Comparison of ENCODE assay signal across 10 mouse cellular contexts in genomic region chrX:167719564-167719981, GRCm38 (mm10).
DNase-seq lines count a peak whose midpoint lies in the region; ATAC-seq and TF ChIP-seq lines count a peak whose summit lies in the region.
"Had no signal": no experiment of that assay in that cellular context is flagged by ENCODE, and none has a peak within 500 bp of the region (broad histone marks: within the 10 kb centered on the region; RNA-seq: fewer than 3 reads in every experiment).

No protein-coding gene starts in this region.

- 0 out of 2 replicates have a peak, but pooled peaks cover 4% of the 10 kb centered on the region for H3K4me1 ChIP-seq in hindbrain, embryonic 10.5 days (replicated peaks)
- no peaks in the 10 kb centered on the region for H3K4me1 ChIP-seq in hindbrain, embryonic 11.5 days (replicated peaks; ENCODE audit: control insufficient read depth, insufficient read depth, low read length)
- no peaks in the 10 kb centered on the region for H3K4me1 ChIP-seq in cerebellum, adult 2 months (ENCODE audit: control insufficient read depth, insufficient read depth, low read length)
- H3K4me1 ChIP-seq in embryonic facial prominence, embryonic 10.5 days: no peaks in the 10 kb centered on the region
- H3K4me1 ChIP-seq: forebrain, embryonic 15.5 days; megakaryocyte, embryonic 14.5 days had no signal

- H3K27ac ChIP-seq in hindbrain, embryonic 10.5 days: no peak overlapping the region
- H3K27ac ChIP-seq in hindbrain, embryonic 11.5 days (ENCODE audit: low read depth, low read length): no peak overlapping the region
- no peak overlapping the region for H3K27ac ChIP-seq in cerebellum, adult 2 months (ENCODE audit: insufficient read depth, low read length)
- H3K27ac ChIP-seq in embryonic facial prominence, embryonic 10.5 days (replicated peaks): no peak overlapping the region
- H3K27ac ChIP-seq: forebrain, embryonic 15.5 days had no signal

- H3K36me3 ChIP-seq in hindbrain, embryonic 10.5 days: no peaks in the 10 kb centered on the region
- no peaks in the 10 kb centered on the region for H3K36me3 ChIP-seq in hindbrain, embryonic 11.5 days (ENCODE audit: control insufficient read depth, insufficient read depth, low read length)
- no peaks in the 10 kb centered on the region for H3K36me3 ChIP-seq in embryonic facial prominence, embryonic 10.5 days (replicated peaks)
- H3K36me3 ChIP-seq: forebrain, embryonic 15.5 days had no signal

- WGBS in hindbrain, embryonic 10.5 days: 65% methylated on average over 3 of the region's 3 CpGs
- WGBS in hindbrain, embryonic 11.5 days: 64% methylated on average over 3 of the region's 3 CpGs
- WGBS in cerebellum, adult 2 months: 14% methylated on average over 3 of the region's 3 CpGs
- 55% methylated on average over 3 of the region's 3 CpGs for WGBS in embryonic facial prominence, embryonic 10.5 days

- no peak overlapping the region for H3K4me2 ChIP-seq in hindbrain, embryonic 11.5 days (replicated peaks; ENCODE audit: low read depth, low read length)
- H3K4me2 ChIP-seq: forebrain, embryonic 15.5 days had no signal

- H3K9ac ChIP-seq in hindbrain, embryonic 11.5 days (ENCODE audit: low read depth, low read length): no peak overlapping the region
- H3K9ac ChIP-seq: forebrain, embryonic 15.5 days had no signal

- peak; percentile 3 for DNase-seq in hindbrain, embryonic 10.5 days (ENCODE audit: low spot score)
- no peak for DNase-seq in hindbrain, embryonic 11.5 days (ENCODE audit: low spot score)
- DNase-seq in cerebellum, adult 2 months: peak; percentile 20 to 32
- DNase-seq in embryonic facial prominence, embryonic 10.5 days (ENCODE audit: low spot score): peak; percentile 8
- peak; percentile 16 for DNase-seq in kidney, postnatal 10 days
- DNase-seq in gastrocnemius, postnatal 10 days: no peak
- no peak for DNase-seq in spleen, postnatal 4 days (ENCODE audit: low spot score in 2 of 2)
- DNase-seq: thymus, postnatal 14 days had no signal

- ATAC-seq in hindbrain, embryonic 11.5 days (ENCODE audit: low FRiP score): no peak; the same call in 1 of the 2 replicates
- ATAC-seq: forebrain, embryonic 15.5 days had no signal

- no peak for TF ChIP-seq POLR2A in cerebellum, adult 2 months (IDR thresholded peaks at IDR 0.05; ENCODE audit: borderline replicate concordance, insufficient read depth, low read length)

- no peaks in the 10 kb centered on the region for H3K9me3 ChIP-seq in hindbrain, embryonic 10.5 days
- H3K9me3 ChIP-seq in hindbrain, embryonic 11.5 days (ENCODE audit: control insufficient read depth, low read length): no peaks in the 10 kb centered on the region
- H3K9me3 ChIP-seq in embryonic facial prominence, embryonic 10.5 days: no peaks in the 10 kb centered on the region
- H3K9me3 ChIP-seq: forebrain, embryonic 15.5 days; megakaryocyte, embryonic 14.5 days had no signal

- TF ChIP-seq CTCF in cerebellum, adult 2 months (IDR thresholded peaks at IDR 0.05; ENCODE audit: borderline replicate concordance, insufficient read depth, low read depth, low read length): no peak

- no peak overlapping the region for H3K4me3 ChIP-seq in hindbrain, embryonic 10.5 days
- H3K4me3 ChIP-seq in hindbrain, embryonic 11.5 days (ENCODE audit: low read depth, low read length): no peak overlapping the region
- H3K4me3 ChIP-seq in cerebellum, adult 2 months (replicated peaks; ENCODE audit: insufficient read depth, low read depth, low read length): no peak overlapping the region
- no peak overlapping the region for H3K4me3 ChIP-seq in embryonic facial prominence, embryonic 10.5 days
- H3K4me3 ChIP-seq: forebrain, embryonic 15.5 days; megakaryocyte, embryonic 14.5 days had no signal

- peaks cover 89% of the 10 kb centered on the region for H3K27me3 ChIP-seq in hindbrain, embryonic 10.5 days (ENCODE audit: insufficient read depth, poor library complexity, severe bottlenecking)
- peaks cover 4% of the 10 kb centered on the region; the same call in 1 of the 2 replicates for H3K27me3 ChIP-seq in hindbrain, embryonic 11.5 days (ENCODE audit: control insufficient read depth, insufficient read depth, low read length)
- H3K27me3 ChIP-seq in cerebellum, adult 2 months (ENCODE audit: control insufficient read depth, insufficient read depth, low read length): no peaks in the 10 kb centered on the region
- peaks cover 99% of the 10 kb centered on the region for H3K27me3 ChIP-seq in embryonic facial prominence, embryonic 10.5 days (replicated peaks; ENCODE audit: low read depth, poor library complexity, severe bottlenecking)
- H3K27me3 ChIP-seq: forebrain, embryonic 15.5 days had no signal

Comparison
In these comparisons a context has a peak if more than half of its experiments do, and no peak if none do; other contexts are left out.
1. DNase-seq: peak in hindbrain, embryonic 10.5 days (single experiment), cerebellum, adult 2 months (2 of 2), embryonic facial prominence, embryonic 10.5 days (single experiment) and kidney, postnatal 10 days (single experiment); none in hindbrain, embryonic 11.5 days (single experiment), gastrocnemius, postnatal 10 days (single experiment) and spleen, postnatal 4 days (0 of 2).